Mouse (Mus musculus) kidney, postnatal 25 days (tissue): Measurements from ENCODE around the gene Cnnm2.

Experiments used
- DNase-seq, 2 experiments: peaks; one replicate each; pipeline ENCODE4 v3.0.0; 2021; ENCODE audit warnings: mixed read lengths in 2 of 2

The Cnnm2 gene

GRCm38 (mm10) chr19:46887811-46888527 is 126.6 kb downstream of the Cnnm2 start:
- no peak for DNase-seq

- no peak for DNase-seq
These were observed 128.3 kb downstream of the Cnnm2 start for GRCm38 (mm10) chr19:46889666-46890065.

GRCm38 (mm10) chr19:46890657-46891056 is 129.3 kb downstream of the Cnnm2 start:
- no peak for DNase-seq

- no peak for DNase-seq
These were observed 131.5 kb downstream of the Cnnm2 start for GRCm38 (mm10) chr19:46892856-46893255.

GRCm38 (mm10) chr19:46893484-46893883 is 132.1 kb downstream of the Cnnm2 start:
- DNase-seq, result no peak

GRCm38 (mm10) chr19:46897135-46897534 is 135.7 kb downstream of the Cnnm2 start:
- DNase-seq, result no peak

GRCm38 (mm10) chr19:46898222-46898621 is 136.8 kb downstream of the Cnnm2 start:
- DNase-seq, result no peak

- DNase-seq, result peak; percentile 56 to 59
These were observed 137.9 kb downstream of the Cnnm2 start for GRCm38 (mm10) chr19:46899306-46899705.

- DNase-seq, result no peak
These were observed 138.5 kb downstream of the Cnnm2 start for GRCm38 (mm10) chr19:46899871-46900270.

- DNase-seq, result no peak
These were observed 139.4 kb downstream of the Cnnm2 start for GRCm38 (mm10) chr19:46900786-46901185.

- peak in 1 of 2 experiments; percentile 49 for DNase-seq
These were observed 139.9 kb downstream of the Cnnm2 start for GRCm38 (mm10) chr19:46901323-46901722.

- no peak for DNase-seq
These were observed 142.0 kb downstream of the Cnnm2 start for GRCm38 (mm10) chr19:46903379-46903778.

- DNase-seq, result no peak
These were observed 143.5 kb downstream of the Cnnm2 start for GRCm38 (mm10) chr19:46904907-46905306.

- DNase-seq, result no peak
These were observed 144.0 kb downstream of the Cnnm2 start for GRCm38 (mm10) chr19:46905383-46905782.

GRCm38 (mm10) chr19:46905971-46906370 is 144.6 kb downstream of the Cnnm2 start:
- no peak for DNase-seq

GRCm38 (mm10) chr19:46908207-46908606 is 146.8 kb downstream of the Cnnm2 start:
- DNase-seq, result no peak

- DNase-seq, result peak in 1 of 2 experiments; percentile 45
These were observed 147.6 kb downstream of the Cnnm2 start for GRCm38 (mm10) chr19:46908977-46909376.

- no peak for DNase-seq
These were observed 150.1 kb downstream of the Cnnm2 start for GRCm38 (mm10) chr19:46911492-46911891.

- DNase-seq, result no peak
These were observed 152.2 kb downstream of the Cnnm2 start for GRCm38 (mm10) chr19:46913626-46914025.

GRCm38 (mm10) chr19:46915406-46916080 is 154.1 kb downstream of the Cnnm2 start:
- no peak for DNase-seq

- no peak for DNase-seq
These were observed 159.2 kb downstream of the Cnnm2 start for GRCm38 (mm10) chr19:46920571-46920970.

- no peak for DNase-seq
These were observed 165.0 kb downstream of the Cnnm2 start for GRCm38 (mm10) chr19:46926357-46926756.

GRCm38 (mm10) chr19:46926951-46927350 is 165.6 kb downstream of the Cnnm2 start:
- no peak for DNase-seq

GRCm38 (mm10) chr19:46928136-46928535 is 166.7 kb downstream of the Cnnm2 start:
- no peak for DNase-seq
